Mouse (Mus musculus) spleen, adult 2 months (tissue): ENCODE measurements around the gene Chtop.

ENCODE experiments used
- CTCF ChIP-seq: fragments of 200-500 bp; IDR thresholded peaks from 2 replicates; pipeline ENCODE4 v1.5.1; 2011; ENCODE audit warnings: mild to moderate bottlenecking, inconsistent platforms; ENCODE audit not compliant: insufficient read depth, insufficient read length, insufficient replicate concordance; ENCODE audit errors: extremely low read depth
- POLR2A ChIP-seq: fragments of 200-500 bp; IDR thresholded peaks from 2 replicates; pipeline ENCODE4 v1.6.1; 2011; ENCODE audit warnings: low read depth, low read length, inconsistent platforms

GRCm38 (mm10) chr3:90526076-90526475 is 16.8 kb upstream of the Chtop start:
- TF ChIP-seq CTCF (no peak), POLR2A (no peak)
